Mouse (Mus musculus) T-helper 2 cell (primary cell): Measurements from ENCODE around the gene Tnfsf10.

Experiments used
- in situ Hi-C: fragments of 300-600 bp; cut with MboI, MseI; formaldehyde crosslinking; loops from one replicate; pipeline ENCODE4 v1.15.1; 2025; ENCODE audit warnings: high pct_unique_total_duplicates

Gene Tnfsf10

GRCm38 (mm10) chr3:27370582-27371275 is 53.9 kb downstream of the Tnfsf10 start:
- in situ Hi-C loops: no loop called here

- in situ Hi-C loops: no loop called here
Measured at GRCm38 (mm10) chr3:27371276-27371621, 54.4 kb downstream of the Tnfsf10 start, which contains the start of gene Ghsr. TSS of gene Ghsr (plus strand) at chr3:27371351.

GRCm38 (mm10) chr3:27371725-27372650 is 55.2 kb downstream of the Tnfsf10 start:
- in situ Hi-C loops: no loop called here

DNA sequence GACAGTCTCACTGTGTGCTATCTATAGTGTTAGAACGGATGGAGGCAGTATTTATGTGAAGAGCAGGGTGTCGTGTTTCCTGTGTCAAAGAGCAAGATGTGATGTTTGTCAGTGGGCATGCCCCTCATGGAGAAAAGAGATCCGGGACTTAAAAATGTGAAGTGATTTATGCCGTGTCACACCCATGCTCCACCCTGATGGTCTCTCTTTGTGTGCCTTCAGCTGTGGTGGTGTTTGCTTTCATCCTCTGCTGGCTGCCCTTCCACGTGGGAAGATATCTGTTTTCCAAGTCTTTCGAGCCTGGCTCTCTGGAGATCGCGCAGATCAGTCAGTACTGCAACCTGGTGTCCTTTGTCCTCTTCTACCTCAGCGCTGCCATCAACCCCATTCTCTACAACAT is 57.6 kb downstream of the Tnfsf10 start:
- in situ Hi-C loops: no loop called here

DNA sequence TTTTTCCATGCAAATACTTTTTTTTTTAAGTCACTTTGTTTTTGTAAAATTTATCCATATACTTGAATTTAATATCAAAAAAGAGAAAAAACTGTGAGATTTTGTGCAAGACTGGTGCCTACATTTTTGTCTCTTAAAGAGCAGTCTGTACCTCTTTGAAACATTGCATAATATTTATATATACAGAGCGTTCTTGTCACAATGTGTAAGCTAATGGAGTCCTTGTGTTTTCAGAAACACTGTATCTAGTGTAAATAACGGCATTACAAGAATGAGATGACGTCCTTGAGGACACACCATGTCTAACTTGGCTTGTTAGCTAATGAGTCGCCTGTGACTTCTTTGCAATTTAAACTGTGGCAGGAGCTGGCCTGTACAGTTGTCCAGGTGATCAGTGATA is 61.1 kb downstream of the Tnfsf10 start:
- in situ Hi-C loops: no loop called here

- in situ Hi-C loops: no loop called here
Measured at GRCm38 (mm10) chr3:27384836-27385235, 68.0 kb downstream of the Tnfsf10 start.

GRCm38 (mm10) chr3:27389923-27390322 is 73.1 kb downstream of the Tnfsf10 start:
- in situ Hi-C loops: no loop called here
